Mouse (Mus musculus): Measurements from ENCODE around the gene Efna2. TPM values are rescaled to one million over a fixed set of nuclear protein-coding genes. Genes with fewer than 3 reads are reported as not detected.
"Not testable (repeated sequence)": the region's sequence is repeated elsewhere in the genome, so short reads cannot be mapped to it uniquely, and the experiment has no call there.

Gene Efna2
- polyA plus RNA-seq, 1 experiment from 2014 or later = 54.6 TPM

DNA sequence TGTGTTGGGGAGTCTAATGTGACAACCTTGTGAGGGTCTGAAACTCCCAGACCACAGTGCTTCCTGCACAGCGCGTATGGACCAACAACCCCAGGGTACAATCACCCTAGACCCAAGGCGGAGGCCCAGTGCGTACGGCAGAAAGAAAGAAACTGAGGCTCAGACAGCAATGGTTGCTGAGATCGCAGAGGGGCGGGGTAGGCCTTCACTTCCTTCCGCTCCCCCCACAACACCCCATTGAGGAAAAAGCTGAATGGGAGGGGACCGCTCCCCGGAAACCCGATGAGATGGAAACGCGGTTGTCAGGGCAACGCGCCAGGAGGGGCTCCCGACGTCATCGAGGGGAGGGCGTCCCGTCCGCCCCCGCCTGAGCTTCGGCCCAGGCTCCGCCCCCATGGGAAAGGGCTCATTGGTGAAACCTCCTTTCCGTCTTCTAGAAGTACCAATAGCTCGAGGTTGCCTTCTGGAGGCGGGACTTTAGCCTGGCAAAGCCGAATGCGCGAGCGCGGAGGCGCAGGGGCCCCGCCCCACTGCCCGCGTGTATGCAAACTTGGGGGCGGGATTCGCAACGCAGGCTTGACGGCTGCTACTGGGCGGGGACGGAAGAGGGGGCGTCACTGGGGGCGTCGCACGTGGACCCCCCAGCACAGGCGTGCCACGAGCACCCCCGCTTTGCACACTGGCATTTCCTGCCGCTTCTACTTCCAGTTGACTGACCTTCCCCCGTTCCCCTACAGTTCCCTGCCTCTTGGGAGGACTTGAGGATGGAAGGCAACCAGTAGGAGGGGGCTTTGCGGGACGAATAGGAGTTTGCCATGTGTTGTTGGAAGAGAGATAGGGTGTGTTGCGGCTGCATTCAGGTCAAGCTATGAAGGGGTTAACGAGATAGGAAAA lies 19.5 kb upstream of the Efna2 start:
- H3K4me2 ChIP-seq = peak overlapping the region; percentile 78
- peak; percentile 89 for ATAC-seq (replicated peaks)
- H3K27me3 ChIP-seq (replicated peaks) = no peaks in the 10 kb centered on the region
- H3K9me3 ChIP-seq = no peaks in the 10 kb centered on the region
- peaks cover 65% of the 10 kb centered on the region for H3K4me1 ChIP-seq
- WGBS = under 1% methylated on average over 52 of the region's 55 CpGs
- peaks cover 27% of the 10 kb centered on the region for H3K36me3 ChIP-seq (replicated peaks)
- peak overlapping the region; percentile 43 for H3K9ac ChIP-seq
- peak overlapping the region; percentile 45 for H3K4me3 ChIP-seq
- peak overlapping the region; percentile 92 for H3K27ac ChIP-seq

DNA sequence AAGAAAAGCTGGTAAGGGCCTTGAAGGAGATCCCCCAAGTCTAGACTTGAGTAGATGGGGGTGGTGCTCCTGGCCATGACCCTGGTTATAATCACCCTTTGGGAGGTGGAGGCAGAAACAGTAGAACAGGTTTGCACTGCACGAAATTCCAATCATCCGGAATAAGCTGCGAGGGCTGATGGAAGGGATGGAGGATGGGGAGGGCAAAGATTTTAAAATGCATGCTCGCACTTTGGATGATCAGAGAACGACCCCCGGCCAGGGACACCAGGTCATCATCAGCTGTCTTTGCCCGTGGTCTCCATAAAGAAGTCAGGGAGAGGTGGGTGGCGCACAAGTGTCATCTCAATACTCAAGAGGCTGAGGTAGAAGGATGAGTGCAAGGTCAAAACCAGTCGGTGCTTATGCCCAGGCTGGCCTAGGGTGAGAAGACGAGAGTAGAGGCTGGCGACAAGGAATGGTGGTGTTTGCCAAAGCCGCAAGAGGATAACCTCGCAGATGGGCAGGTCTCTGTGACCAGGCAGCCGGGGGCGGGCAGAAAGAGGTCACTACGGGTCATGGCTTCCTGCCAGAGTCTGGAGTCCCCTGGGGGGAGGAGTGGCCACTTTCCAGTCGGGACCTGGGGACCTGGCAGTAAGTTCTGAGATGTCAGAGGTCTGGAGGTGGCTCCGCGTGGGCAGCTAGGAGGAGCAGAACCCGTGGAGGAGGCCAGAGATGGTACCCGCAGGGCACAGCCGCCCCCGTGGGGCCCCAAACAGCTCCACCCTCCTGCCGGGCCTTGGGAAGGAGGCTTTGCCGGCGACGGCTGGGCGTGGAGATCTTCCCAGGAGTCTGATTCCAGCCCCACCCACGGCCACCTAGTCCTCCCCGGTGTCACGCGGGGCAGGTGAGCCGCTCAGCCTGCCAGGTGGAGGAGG lies 18.6 kb upstream of the Efna2 start:
- Histone ChIP-seq H3K4me1 (peaks cover 67% of the 10 kb centered on the region), H3K4me3 (peak overlapping the region; percentile 45), H3K36me3 (replicated peaks) (peaks cover 18% of the 10 kb centered on the region), H3K9me3 (no peaks in the 10 kb centered on the region), H3K27me3 (replicated peaks) (no peaks in the 10 kb centered on the region), H3K4me2 (peak overlapping the region; percentile 78), H3K27ac (peak overlapping the region; percentile 92), H3K9ac (peak overlapping the region; percentile 34; the same call in 1 of the 2 replicates)
- WGBS = 2% methylated on average over 33 of the region's 33 CpGs
- ATAC-seq (replicated peaks) = no peak

DNA sequence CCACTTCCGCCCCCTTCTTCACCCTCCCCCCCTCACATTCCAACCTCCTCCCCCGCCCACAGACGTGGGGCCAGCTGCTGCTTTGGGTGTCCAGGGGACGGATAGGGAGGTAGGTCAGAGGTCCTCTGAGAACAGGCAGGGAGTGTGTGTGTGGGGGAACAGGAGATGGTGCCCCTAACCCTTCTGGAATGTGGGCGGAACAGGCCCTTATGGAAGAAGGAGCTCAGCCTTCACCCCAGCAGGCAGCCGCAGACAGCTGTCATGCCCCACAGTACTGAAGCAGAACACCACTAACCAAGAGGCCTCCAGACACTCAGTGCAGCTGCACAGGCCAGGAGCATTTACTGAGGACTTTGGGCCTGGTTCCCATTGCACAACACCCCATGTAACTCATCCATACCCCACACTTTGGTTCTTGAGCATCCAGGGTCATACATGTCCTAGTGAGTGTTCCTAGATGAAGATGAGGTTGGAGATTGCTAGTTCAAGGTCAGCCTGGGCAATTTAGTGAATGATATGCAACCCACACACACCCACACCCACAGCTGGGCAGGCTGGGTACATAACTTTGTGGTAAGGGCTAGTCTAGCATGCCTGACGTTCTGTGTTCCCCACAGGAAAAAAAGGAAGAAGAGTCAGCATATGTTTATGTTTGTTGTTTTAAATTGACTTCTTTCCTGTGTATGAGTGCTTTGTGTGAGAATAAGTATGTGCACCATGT lies 17.6 kb upstream of the Efna2 start:
- no peak overlapping the region for H3K4me3 ChIP-seq
- no peaks in the 10 kb centered on the region for H3K9me3 ChIP-seq
- no peaks in the 10 kb centered on the region for H3K27me3 ChIP-seq (replicated peaks)
- ATAC-seq (replicated peaks) = no peak
- peaks cover 8% of the 10 kb centered on the region; the same call in 1 of the 2 replicates for H3K36me3 ChIP-seq (replicated peaks)
- no peak overlapping the region for H3K9ac ChIP-seq
- H3K4me1 ChIP-seq = peaks cover 70% of the 10 kb centered on the region
- 0 out of 2 replicates have a peak overlapping the region, but pooled peaks have one; percentile 39 for H3K27ac ChIP-seq
- 13% methylated on average over 6 of the region's 7 CpGs for WGBS
- no peak overlapping the region for H3K4me2 ChIP-seq

DNA sequence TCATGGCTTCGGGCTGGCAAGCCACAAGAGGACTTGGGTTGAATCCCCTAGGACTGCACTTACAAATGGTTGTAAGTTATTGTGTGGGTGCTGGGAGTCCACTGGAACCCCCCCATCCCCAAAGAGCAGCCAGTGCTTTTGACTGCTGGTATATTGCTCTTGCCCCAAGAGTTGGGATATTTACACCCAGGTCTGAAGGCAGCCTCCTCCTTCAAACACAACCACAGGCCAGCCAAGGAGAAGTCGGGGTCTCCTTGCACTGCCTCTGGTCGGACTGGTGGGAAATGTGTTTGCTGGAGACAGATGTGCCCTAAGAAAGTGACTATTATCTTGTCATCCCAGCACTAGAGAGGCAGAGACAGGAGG lies 17.1 kb upstream of the Efna2 start:
- Histone ChIP-seq H3K4me1 (peaks cover 71% of the 10 kb centered on the region), H3K27ac (no peak overlapping the region), H3K27me3 (replicated peaks) (no peaks in the 10 kb centered on the region), H3K9ac (no peak overlapping the region), H3K9me3 (no peaks in the 10 kb centered on the region), H3K4me2 (no peak overlapping the region), H3K36me3 (replicated peaks) (peaks cover 3% of the 10 kb centered on the region; the same call in 1 of the 2 replicates), H3K4me3 (no peak overlapping the region)
- ATAC-seq (replicated peaks) = no peak
- 79% methylated on average over 3 of the region's 3 CpGs for WGBS

DNA sequence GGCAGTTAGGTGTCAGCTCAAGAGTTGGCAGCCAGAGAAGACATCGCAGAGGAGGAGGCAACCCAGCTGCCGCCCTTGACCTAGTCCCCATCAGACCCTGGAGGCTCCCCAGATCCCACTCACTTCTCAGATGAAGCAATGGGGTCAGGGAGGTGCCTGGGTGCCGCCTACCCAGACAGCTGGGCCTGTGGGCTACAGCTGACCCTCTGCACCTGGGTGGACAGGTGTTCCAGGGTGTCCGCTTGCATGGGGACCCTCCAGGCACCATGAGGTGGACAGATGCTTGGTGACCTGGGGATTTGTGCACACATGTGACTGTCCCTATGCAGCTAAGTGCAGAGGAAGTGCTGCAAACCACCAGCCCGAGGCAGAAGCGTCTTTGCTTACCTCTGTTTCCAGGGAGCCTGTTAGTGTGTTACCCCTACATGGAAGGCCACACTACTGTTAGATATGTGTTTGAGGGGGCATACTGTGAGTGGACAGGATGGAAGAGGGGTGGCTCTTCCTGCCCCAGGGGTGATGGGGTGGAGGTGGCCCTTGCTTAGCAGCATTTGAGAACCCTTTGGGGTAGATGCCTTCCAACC lies 16.5 kb upstream of the Efna2 start:
- no peak overlapping the region for H3K4me3 ChIP-seq
- no peak overlapping the region for H3K9ac ChIP-seq
- H3K27ac ChIP-seq = no peak overlapping the region
- H3K9me3 ChIP-seq = no peaks in the 10 kb centered on the region
- peaks cover 67% of the 10 kb centered on the region for H3K4me1 ChIP-seq
- no peaks in the 10 kb centered on the region for H3K27me3 ChIP-seq (replicated peaks)
- no peak overlapping the region for H3K4me2 ChIP-seq
- 84% methylated on average over 6 of the region's 6 CpGs for WGBS
- no peaks in the 10 kb centered on the region for H3K36me3 ChIP-seq (replicated peaks)
- ATAC-seq (replicated peaks) = no peak

DNA sequence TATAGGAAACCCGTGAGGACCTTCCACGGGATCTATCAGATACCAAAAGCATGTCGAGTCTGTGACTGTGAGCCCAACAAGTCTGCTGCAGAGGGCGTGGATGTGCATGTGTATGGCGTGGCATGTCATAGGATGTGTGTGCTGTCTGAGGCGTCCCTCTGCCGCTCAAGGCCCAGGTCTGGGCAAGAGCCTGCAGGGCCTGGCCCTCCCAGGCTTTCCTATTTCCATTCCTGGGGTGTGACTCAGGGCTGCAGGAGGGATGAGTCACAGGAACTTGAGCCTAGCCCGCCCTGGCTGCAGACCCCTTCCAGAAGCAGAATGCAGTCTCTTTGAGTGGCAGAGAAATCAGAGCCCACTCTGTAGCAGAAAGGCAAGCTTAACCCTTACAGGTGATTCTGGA lies 15.6 kb upstream of the Efna2 start:
- H3K4me3 ChIP-seq = no peak overlapping the region; the same call in 1 of the 2 replicates
- ATAC-seq (replicated peaks) = no peak

DNA sequence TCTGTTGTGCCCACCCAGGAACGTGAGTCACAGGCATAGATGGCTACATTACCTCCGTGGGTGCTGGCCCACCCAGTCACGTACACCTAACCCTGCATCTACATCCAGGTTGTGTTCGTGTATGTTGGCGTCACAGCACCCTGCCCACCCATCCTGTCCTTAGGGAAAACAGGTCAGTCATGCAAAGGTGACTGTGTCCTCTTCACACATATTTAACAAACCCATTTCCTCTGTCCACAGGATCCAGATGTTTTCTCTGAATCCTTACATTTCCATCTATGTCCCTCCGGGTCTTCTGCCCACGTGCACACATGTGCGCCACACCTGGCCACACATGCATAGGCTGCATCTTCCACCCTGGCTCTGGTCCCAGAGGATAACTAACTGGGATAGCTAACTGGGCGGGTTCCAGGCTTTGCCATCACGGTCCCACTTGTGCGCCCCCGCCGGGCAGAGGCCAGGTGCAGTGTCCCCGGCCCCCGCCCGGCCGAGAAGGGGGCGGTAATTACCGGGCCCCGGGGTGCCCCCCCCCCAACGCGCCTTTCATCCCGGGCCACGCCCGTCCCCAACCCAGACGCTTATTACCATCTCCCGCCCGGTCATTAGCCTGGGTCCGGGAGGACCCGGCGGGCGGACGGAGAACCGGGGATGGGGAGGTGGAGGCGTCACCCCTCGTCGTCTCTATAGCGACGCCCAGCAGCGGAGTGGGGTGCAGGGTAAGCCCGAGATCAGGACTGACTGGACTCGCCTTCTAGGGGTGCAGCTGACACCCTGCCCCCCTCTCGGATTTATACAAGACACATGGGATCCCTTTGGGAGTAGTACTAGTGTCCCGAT lies 14.9 kb upstream of the Efna2 start:
- H3K9ac ChIP-seq = peak overlapping the region; percentile 71
- H3K4me3 ChIP-seq = peak overlapping the region; percentile 45
- no peaks in the 10 kb centered on the region for H3K9me3 ChIP-seq
- ATAC-seq (replicated peaks) = no peak; the same call in 1 of the 2 replicates
- 10% methylated on average over 44 of the region's 44 CpGs for WGBS
- peak overlapping the region; percentile 94 for H3K4me2 ChIP-seq
- no peaks in the 10 kb centered on the region for H3K27me3 ChIP-seq (replicated peaks)
- H3K27ac ChIP-seq = peak overlapping the region; percentile 85
- H3K4me1 ChIP-seq = peaks cover 62% of the 10 kb centered on the region
- no peaks in the 10 kb centered on the region for H3K36me3 ChIP-seq (replicated peaks)

More for the DNA sequence above, 15.6 kb upstream of the Efna2 start:
- Histone ChIP-seq H3K27me3 (replicated peaks) (no peaks in the 10 kb centered on the region), H3K27ac (peak overlapping the region; percentile 85; the same call in 1 of the 2 replicates), H3K36me3 (replicated peaks) (no peaks in the 10 kb centered on the region), H3K4me1 (peaks cover 62% of the 10 kb centered on the region), H3K4me2 (peak overlapping the region; percentile 94; the same call in 1 of the 2 replicates), H3K9ac (peak overlapping the region; percentile 71; the same call in 1 of the 2 replicates), H3K9me3 (no peaks in the 10 kb centered on the region)
- 84% methylated on average over 8 of the region's 8 CpGs for WGBS

DNA sequence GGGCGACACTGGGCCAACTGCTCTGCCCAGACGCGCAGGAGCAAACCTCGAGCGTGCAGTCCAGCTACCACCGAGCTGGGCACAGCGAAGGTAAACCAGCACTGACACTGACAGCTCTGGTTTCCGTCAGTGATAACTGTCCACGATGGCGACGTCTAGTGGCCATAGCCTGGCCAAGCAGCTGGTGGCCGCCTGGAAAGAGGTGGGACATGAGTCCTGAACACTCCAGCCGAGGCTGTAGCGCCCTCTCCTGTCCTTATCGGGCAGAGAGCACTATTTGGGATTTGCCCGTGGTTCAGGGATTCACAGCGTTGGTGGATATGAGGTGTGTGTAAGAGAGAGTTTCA lies 14.3 kb upstream of the Efna2 start:
- Histone ChIP-seq H3K9ac (peak overlapping the region; percentile 71), H3K36me3 (replicated peaks) (peaks cover 3% of the 10 kb centered on the region), H3K27ac (peak overlapping the region; percentile 85), H3K9me3 (no peaks in the 10 kb centered on the region), H3K4me2 (peak overlapping the region; percentile 94), H3K27me3 (replicated peaks) (no peaks in the 10 kb centered on the region), H3K4me3 (peak overlapping the region; percentile 45), H3K4me1 (peaks cover 66% of the 10 kb centered on the region)
- under 1% methylated on average over 17 of the region's 17 CpGs for WGBS
- peak; percentile 35 for ATAC-seq (replicated peaks)

DNA sequence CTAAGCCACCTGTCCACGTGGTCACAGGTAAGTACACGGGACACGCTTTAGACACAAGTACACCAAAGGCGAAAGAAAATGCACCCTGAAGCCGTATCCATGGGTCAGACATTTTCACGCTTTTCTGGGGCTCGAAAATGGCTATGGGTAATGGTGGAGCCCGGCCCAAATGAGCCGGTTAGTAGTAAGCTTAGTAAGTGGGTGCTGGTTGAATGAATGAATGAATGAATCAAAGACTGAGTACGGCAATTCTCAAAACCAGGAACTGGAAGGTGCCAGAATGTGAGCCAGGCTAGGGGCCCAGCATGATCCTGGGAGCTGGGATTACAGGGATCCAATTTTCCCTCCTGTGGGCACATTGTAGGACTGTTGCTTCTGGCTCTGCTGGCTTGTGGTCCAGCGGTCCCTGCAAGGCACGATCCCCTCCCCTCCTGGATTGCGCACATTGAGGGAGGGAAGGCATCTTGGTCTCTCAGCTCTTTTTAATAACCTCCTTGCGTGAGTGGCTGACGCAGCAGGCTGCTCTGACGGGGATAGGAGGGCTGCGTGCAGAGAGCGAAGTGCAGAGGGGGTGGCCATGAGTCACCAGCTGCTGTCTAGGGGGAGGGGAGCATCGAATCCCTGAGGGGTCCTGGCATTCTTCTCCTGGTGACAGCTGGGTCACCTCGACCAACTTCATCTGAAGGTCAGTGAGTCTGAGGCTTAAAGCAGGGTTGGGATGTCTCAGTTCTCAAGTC lies 13.7 kb upstream of the Efna2 start, which contains the start of gene Cirbp:
Cirbp (plus strand) TSS at position 594 of the 737 bp plus-strand sequence.
- WGBS = 11% methylated on average over 20 of the region's 20 CpGs
- no peak for ATAC-seq (replicated peaks)
- Histone ChIP-seq H3K9me3 (no peaks in the 10 kb centered on the region), H3K4me1 (peaks cover 66% of the 10 kb centered on the region), H3K27me3 (replicated peaks) (no peaks in the 10 kb centered on the region), H3K27ac (peak within 1 kb of the TSS; percentile 100), H3K36me3 (replicated peaks) (peaks cover 9% of the 10 kb centered on the region), H3K9ac (peak within 1 kb of the TSS; percentile 71), H3K4me2 (peak within 1 kb of the TSS; percentile 94), H3K4me3 (peak within 1 kb of the TSS; percentile 94)

DNA sequence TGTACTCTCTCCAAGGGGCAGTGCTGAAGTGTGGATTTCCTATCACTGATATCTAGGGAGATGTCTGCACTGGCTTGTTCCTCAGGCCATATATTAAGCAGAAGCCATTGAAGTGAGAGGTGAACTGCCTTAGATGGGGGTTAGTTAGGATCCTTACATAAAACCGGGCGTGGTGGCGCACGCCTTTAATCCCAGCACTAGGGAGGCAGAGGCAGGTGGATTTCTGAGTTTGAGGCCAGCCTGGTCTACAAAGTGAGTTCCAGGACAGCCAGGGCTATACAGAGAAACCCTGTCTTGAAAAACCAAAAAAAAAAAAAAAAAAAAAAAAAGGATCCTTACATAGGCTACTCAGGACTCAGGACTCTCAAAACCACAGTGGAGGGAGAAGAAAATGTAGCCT lies 13.1 kb upstream of the Efna2 start:
- peak overlapping the region; percentile 45 for H3K4me3 ChIP-seq

More for the DNA sequence above, 13.1 kb upstream of the Efna2 start:
- not testable (repeated sequence) for H3K9me3 ChIP-seq; ATAC-seq (replicated peaks); H3K27me3 ChIP-seq (replicated peaks)
- Histone ChIP-seq H3K4me2 (peak overlapping the region; percentile 94), H3K36me3 (replicated peaks) (peaks cover 14% of the 10 kb centered on the region), H3K4me1 (peaks cover 63% of the 10 kb centered on the region), H3K9ac (0 out of 2 replicates have a peak overlapping the region, but pooled peaks have one; percentile 38), H3K27ac (peak overlapping the region; percentile 100)
- WGBS = 83% methylated on average over 4 of the region's 4 CpGs

Data from midbrain, embryonic 15.5 days (tissue).